Mouse (Mus musculus) forebrain, embryonic 11.5 days (tissue): ENCODE data around the gene Rsbn1. TPM values are rescaled to one million over a fixed set of nuclear protein-coding genes. Genes with fewer than 3 reads are reported as not detected.

Source experiments
- ATAC-seq: fragments of 200-750 bp; cut with Nextera tagmentation; replicated peaks from 2 replicates; pipeline ENCODE4 v1.8.0; 2017; ENCODE audit warnings: moderate TSS enrichment; ENCODE audit not compliant: low FRiP score
- DNase-seq: peaks from one replicate; pipeline ENCODE4 v3.0.0-alpha.2; 2017; ENCODE audit warnings: low spot score
- H3K27ac ChIP-seq: fragments of 300-500 bp; sonication (generic); 2 replicates; pipeline ENCODE4 v1.5.1; 2014; ENCODE audit warnings: low read depth, low read length
- H3K27me3 ChIP-seq: fragments of 300-500 bp; sonication (generic); 2 replicates; pipeline ENCODE4 v1.6.1; 2014; ENCODE audit warnings: mild to moderate bottlenecking, low read length, mixed read lengths; ENCODE audit not compliant: control insufficient read depth, insufficient read depth
- H3K36me3 ChIP-seq: fragments of 300-500 bp; sonication (generic); 2 replicates; pipeline ENCODE4 v1.6.1; 2014; ENCODE audit warnings: mild to moderate bottlenecking, low read length, moderate library complexity, mixed read lengths; ENCODE audit not compliant: control insufficient read depth, insufficient read depth
- H3K4me1 ChIP-seq: fragments of 300-500 bp; sonication (generic); replicated peaks from 2 replicates; pipeline ENCODE4 v1.6.1; 2014; ENCODE audit warnings: low read length, mixed read lengths; ENCODE audit not compliant: control insufficient read depth, insufficient read depth
- H3K4me2 ChIP-seq: fragments of 300-500 bp; sonication (generic); 2 replicates; pipeline ENCODE4 v1.6.1; 2014; ENCODE audit warnings: low read depth, mild to moderate bottlenecking, low read length, moderate library complexity, mixed read lengths; ENCODE audit not compliant: severe bottlenecking
- H3K4me3 ChIP-seq: fragments of 300-500 bp; sonication (generic); 2 replicates; pipeline ENCODE4 v1.5.1; 2014; ENCODE audit warnings: low read depth, low read length
- H3K9ac ChIP-seq: fragments of 300-500 bp; sonication (generic); 2 replicates; pipeline ENCODE4 v1.6.1; 2014; ENCODE audit warnings: low read length
- H3K9me3 ChIP-seq: fragments of 300-500 bp; sonication (generic); 2 replicates; pipeline ENCODE4 v1.6.1; 2016; ENCODE audit warnings: low read length, mixed read lengths; ENCODE audit not compliant: control insufficient read depth
- WGBS: fragments of 180-500 bp; shearing (Covaris S2); extraction: QIAGEN DNeasy Blood & Tissue Kit; methylation state at CpG from one replicate; pipeline ENCODE4 v1.1.7; 2014; 5-methylcytosine and 5-hydroxymethylcytosine counted together
- polyA plus RNA-seq: library from polyadenylated mRNA; unstranded; fragments of >200 nt; fragmentation: Nextera tagmentation; extraction: Ambion mirVana; gene quantifications from 2 replicates; pipeline ENCODE4 v1.2.1, GENCODE M21; 2014

The Rsbn1 gene
- polyA plus RNA-seq, 1 experiment from 2014 or later: 23.6 TPM

- H3K36me3 ChIP-seq: no peaks in the 10 kb centered on the region
- H3K4me1 ChIP-seq: peaks cover 8% of the 10 kb centered on the region; the same call in 1 of the 2 replicates
- no peak overlapping the region for H3K4me2 ChIP-seq
- no peak for ATAC-seq
- WGBS: 94% methylated on average over 1 of the region's 1 CpGs
- H3K27me3 ChIP-seq: no peaks in the 10 kb centered on the region
- no peak overlapping the region for H3K4me3 ChIP-seq
- no peaks in the 10 kb centered on the region for H3K9me3 ChIP-seq
- no peak overlapping the region for H3K9ac ChIP-seq
- no peak for DNase-seq
- H3K27ac ChIP-seq: no peak overlapping the region
Observed at GRCm38 (mm10) chr3:103920094-103920493, 6.2 kb downstream of the Rsbn1 start.

- Histone ChIP-seq H3K4me3 (no peak overlapping the region), H3K9ac (no peak overlapping the region), H3K4me2 (no peak overlapping the region), H3K27me3 (no peaks in the 10 kb centered on the region), H3K27ac (no peak overlapping the region), H3K9me3 (no peaks in the 10 kb centered on the region), H3K36me3 (no peaks in the 10 kb centered on the region), H3K4me1 (peaks cover 8% of the 10 kb centered on the region; the same call in 1 of the 2 replicates)
- DNase-seq: no peak
- ATAC-seq: no peak
- WGBS: 72% methylated on average over 3 of the region's 3 CpGs
Observed at GRCm38 (mm10) chr3:103925302-103925701, 11.4 kb downstream of the Rsbn1 start.

- no peaks in the 10 kb centered on the region; the same call in 1 of the 2 replicates for H3K36me3 ChIP-seq
- no peaks in the 10 kb centered on the region for H3K27me3 ChIP-seq
- H3K9me3 ChIP-seq: no peaks in the 10 kb centered on the region
- peak overlapping the region; percentile 12; the same call in 1 of the 2 replicates for H3K4me2 ChIP-seq
- 41% methylated on average over 6 of the region's 6 CpGs for WGBS
- ATAC-seq: no peak; the same call in 1 of the 2 replicates
- peaks cover 8% of the 10 kb centered on the region; the same call in 1 of the 2 replicates for H3K4me1 ChIP-seq
- no peak for DNase-seq
- H3K9ac ChIP-seq: no peak overlapping the region
- no peak overlapping the region for H3K4me3 ChIP-seq
- no peak overlapping the region for H3K27ac ChIP-seq
Observed at GRCm38 (mm10) chr3:103927511-103927910, 13.6 kb downstream of the Rsbn1 start.

GRCm38 (mm10) chr3:103944794-103945562, 31.1 kb downstream of the Rsbn1 start:
- Histone ChIP-seq H3K4me1 (no peaks in the 10 kb centered on the region), H3K27me3 (no peaks in the 10 kb centered on the region), H3K4me3 (no peak overlapping the region), H3K4me2 (no peak overlapping the region), H3K9ac (no peak overlapping the region), H3K9me3 (no peaks in the 10 kb centered on the region), H3K27ac (no peak overlapping the region), H3K36me3 (no peaks in the 10 kb centered on the region)
- 91% methylated on average over 1 of the region's 1 CpGs for WGBS
- ATAC-seq: no peak
- no peak for DNase-seq

GRCm38 (mm10) chr3:103948666-103949065, 34.7 kb downstream of the Rsbn1 start:
- 92% methylated on average over 7 of the region's 7 CpGs for WGBS
- Histone ChIP-seq H3K27ac (no peak overlapping the region), H3K9ac (no peak overlapping the region), H3K27me3 (no peaks in the 10 kb centered on the region), H3K4me1 (no peaks in the 10 kb centered on the region), H3K9me3 (no peaks in the 10 kb centered on the region), H3K4me3 (no peak overlapping the region), H3K4me2 (no peak overlapping the region), H3K36me3 (no peaks in the 10 kb centered on the region)
- DNase-seq (no peak), ATAC-seq (no peak)

GRCm38 (mm10) chr3:103960622-103961021, 46.7 kb downstream of the Rsbn1 start:
- ATAC-seq: no peak

GRCm38 (mm10) chr3:103967231-103967630, 53.3 kb downstream of the Rsbn1 start:
- WGBS: 22% methylated on average over 2 of the region's 2 CpGs
- H3K27me3 ChIP-seq: no peaks in the 10 kb centered on the region
- peak overlapping the region; percentile 78 for H3K4me3 ChIP-seq
- ATAC-seq (no peak), DNase-seq (no peak)
- peaks cover 3% of the 10 kb centered on the region; the same call in 1 of the 2 replicates for H3K4me1 ChIP-seq
- H3K36me3 ChIP-seq: no peaks in the 10 kb centered on the region
- no peaks in the 10 kb centered on the region for H3K9me3 ChIP-seq
- H3K9ac ChIP-seq: peak overlapping the region; percentile 94
- peak overlapping the region; percentile 96; the same call in 1 of the 2 replicates for H3K27ac ChIP-seq
- peak overlapping the region; percentile 74 for H3K4me2 ChIP-seq

More at GRCm38 (mm10) chr3:103960622-103961021, 46.7 kb downstream of the Rsbn1 start:
- no peak overlapping the region for H3K27ac ChIP-seq
- H3K9ac ChIP-seq: no peak overlapping the region
- 87% methylated on average over 3 of the region's 3 CpGs for WGBS
- DNase-seq: no peak
- no peak overlapping the region for H3K4me3 ChIP-seq
- H3K27me3 ChIP-seq: no peaks in the 10 kb centered on the region
- H3K9me3 ChIP-seq: no peaks in the 10 kb centered on the region
- no peaks in the 10 kb centered on the region for H3K4me1 ChIP-seq
- no peaks in the 10 kb centered on the region; the same call in 1 of the 2 replicates for H3K36me3 ChIP-seq
- H3K4me2 ChIP-seq: no peak overlapping the region

- ATAC-seq: peak; percentile 98
- H3K9ac ChIP-seq: peak within 1 kb of the TSS; percentile 94
- H3K4me3 ChIP-seq: peak within 1 kb of the TSS; percentile 78
- H3K4me2 ChIP-seq: peak within 1 kb of the TSS; percentile 74
- H3K9me3 ChIP-seq: no peaks in the 10 kb centered on the region
- H3K27ac ChIP-seq: peak within 1 kb of the TSS; percentile 96
- under 1% methylated on average over 62 of the region's 70 CpGs for WGBS
- H3K4me1 ChIP-seq: peaks cover 3% of the 10 kb centered on the region; the same call in 1 of the 2 replicates
- H3K36me3 ChIP-seq: no peaks in the 10 kb centered on the region
- no peaks in the 10 kb centered on the region for H3K27me3 ChIP-seq
- DNase-seq: peak; percentile 93
Observed at GRCm38 (mm10) chr3:103967861-103968691, 54.2 kb downstream of the Rsbn1 start, which contains the start of gene Phtf1. Gene Phtf1 (plus strand): TSS chr3:103968110.
